Mouse (Mus musculus): ENCODE measurements around the gene Stab1. TPM values are rescaled to one million over a fixed set of nuclear protein-coding genes. Genes with fewer than 3 reads are reported as not detected.
A peak's percentile ranks its signal among the peaks of the same experiment; 100 is the strongest.

Gene Stab1
- polyA plus RNA-seq, 1 experiment from 2014 or later: 13.5 TPM

- Histone ChIP-seq H3K27ac (ENCODE audit: low read depth, low read length) (no peak overlapping the region), H3K4me3 (ENCODE audit: low read length) (no peak overlapping the region), H3K9ac (ENCODE audit: low read depth, low read length) (no peak overlapping the region), H3K4me1 (ENCODE audit: control insufficient read depth, insufficient read depth, low read depth, low read length) (no peaks in the 10 kb centered on the region), H3K4me2 (ENCODE audit: low read length) (no peak overlapping the region), H3K27me3 (replicated peaks; ENCODE audit: control insufficient read depth, insufficient read depth, low read length) (no peaks in the 10 kb centered on the region), H3K36me3 (ENCODE audit: control insufficient read depth, insufficient read depth, low read length) (peaks cover 68% of the 10 kb centered on the region), H3K9me3 (ENCODE audit: control insufficient read depth, low read length) (no peaks in the 10 kb centered on the region)
- 89% methylated on average over 18 of the region's 18 CpGs for WGBS
- ATAC-seq: no peak
These were observed 4.5 kb upstream of the Stab1 start for GRCm38 (mm10) chr14:31172781-31173455.

- Histone ChIP-seq H3K36me3 (ENCODE audit: control insufficient read depth, insufficient read depth, low read length) (peaks cover 57% of the 10 kb centered on the region), H3K27ac (ENCODE audit: low read depth, low read length) (0 out of 2 replicates have a peak overlapping the region, but pooled peaks have one; percentile 39)
These were observed 3.4 kb upstream of the Stab1 start for GRCm38 (mm10) chr14:31171821-31172220.

GRCm38 (mm10) chr14:31171386-31171785, 2.9 kb upstream of the Stab1 start:
- ATAC-seq: no peak
- H3K4me2 ChIP-seq (ENCODE audit: low read length): no peak overlapping the region
- H3K4me3 ChIP-seq (ENCODE audit: low read length): no peak overlapping the region
- H3K27ac ChIP-seq (ENCODE audit: low read depth, low read length): 0 out of 2 replicates have a peak overlapping the region, but pooled peaks have one; percentile 39
- no peaks in the 10 kb centered on the region for H3K27me3 ChIP-seq (replicated peaks; ENCODE audit: control insufficient read depth, insufficient read depth, low read length)
- peaks cover 4% of the 10 kb centered on the region for H3K4me1 ChIP-seq (ENCODE audit: control insufficient read depth, insufficient read depth, low read depth, low read length)
- peaks cover 53% of the 10 kb centered on the region for H3K36me3 ChIP-seq (ENCODE audit: control insufficient read depth, insufficient read depth, low read length)
- no peaks in the 10 kb centered on the region for H3K9me3 ChIP-seq (ENCODE audit: control insufficient read depth, low read length)
- WGBS: 68% methylated on average over 9 of the region's 11 CpGs
- no peak overlapping the region for H3K9ac ChIP-seq (ENCODE audit: low read depth, low read length)

More at GRCm38 (mm10) chr14:31171821-31172220, 3.4 kb upstream of the Stab1 start:
- Histone ChIP-seq H3K9me3 (ENCODE audit: control insufficient read depth, low read length) (no peaks in the 10 kb centered on the region), H3K27me3 (replicated peaks; ENCODE audit: control insufficient read depth, insufficient read depth, low read length) (no peaks in the 10 kb centered on the region), H3K4me2 (ENCODE audit: low read length) (no peak overlapping the region), H3K4me3 (ENCODE audit: low read length) (no peak overlapping the region), H3K9ac (ENCODE audit: low read depth, low read length) (no peak overlapping the region), H3K4me1 (ENCODE audit: control insufficient read depth, insufficient read depth, low read depth, low read length) (no peaks in the 10 kb centered on the region; the same call in 1 of the 2 replicates)
- no peak for ATAC-seq
- WGBS: 95% methylated on average over 15 of the region's 15 CpGs

- WGBS: 78% methylated on average over 13 of the region's 13 CpGs
- Histone ChIP-seq H3K36me3 (ENCODE audit: control insufficient read depth, insufficient read depth, low read length) (peaks cover 49% of the 10 kb centered on the region), H3K4me2 (ENCODE audit: low read length) (no peak overlapping the region), H3K4me1 (ENCODE audit: control insufficient read depth, insufficient read depth, low read depth, low read length) (peaks cover 5% of the 10 kb centered on the region), H3K9ac (ENCODE audit: low read depth, low read length) (no peak overlapping the region), H3K27me3 (replicated peaks; ENCODE audit: control insufficient read depth, insufficient read depth, low read length) (no peaks in the 10 kb centered on the region), H3K9me3 (ENCODE audit: control insufficient read depth, low read length) (no peaks in the 10 kb centered on the region), H3K4me3 (ENCODE audit: low read length) (no peak overlapping the region), H3K27ac (ENCODE audit: low read depth, low read length) (0 out of 2 replicates have a peak overlapping the region, but pooled peaks have one; percentile 39)
- ATAC-seq: no peak
These were observed 2.5 kb upstream of the Stab1 start for GRCm38 (mm10) chr14:31170963-31171362.

- Histone ChIP-seq H3K36me3 (ENCODE audit: control insufficient read depth, insufficient read depth, low read length) (peaks cover 34% of the 10 kb centered on the region), H3K4me1 (ENCODE audit: control insufficient read depth, insufficient read depth, low read depth, low read length) (peaks cover 5% of the 10 kb centered on the region), H3K27ac (ENCODE audit: low read depth, low read length) (no peak overlapping the region), H3K9me3 (ENCODE audit: control insufficient read depth, low read length) (no peaks in the 10 kb centered on the region), H3K4me2 (ENCODE audit: low read length) (no peak overlapping the region), H3K9ac (ENCODE audit: low read depth, low read length) (no peak overlapping the region), H3K27me3 (replicated peaks; ENCODE audit: control insufficient read depth, insufficient read depth, low read length) (no peaks in the 10 kb centered on the region), H3K4me3 (ENCODE audit: low read length) (no peak overlapping the region)
- ATAC-seq: no peak
- 85% methylated on average over 6 of the region's 6 CpGs for WGBS
These were observed 1.1 kb upstream of the Stab1 start for GRCm38 (mm10) chr14:31169508-31169907.

- no peaks in the 10 kb centered on the region for H3K9me3 ChIP-seq (ENCODE audit: control insufficient read depth, low read length)
- H3K27ac ChIP-seq (ENCODE audit: low read depth, low read length): no peak overlapping the region
These were observed 1.6 kb downstream of the Stab1 start for GRCm38 (mm10) chr14:31166827-31167226.

GRCm38 (mm10) chr14:31165991-31166630, 2.3 kb downstream of the Stab1 start:
- no peak overlapping the region for H3K4me2 ChIP-seq (ENCODE audit: low read length)
- 57% methylated on average over 10 of the region's 10 CpGs for WGBS
- H3K4me1 ChIP-seq (ENCODE audit: control insufficient read depth, insufficient read depth, low read depth, low read length): peaks cover 5% of the 10 kb centered on the region
- H3K27ac ChIP-seq (ENCODE audit: low read depth, low read length): 0 out of 2 replicates have a peak overlapping the region, but pooled peaks have one; percentile 32
- H3K9me3 ChIP-seq (ENCODE audit: control insufficient read depth, low read length): no peaks in the 10 kb centered on the region
- no peak for ATAC-seq
- no peaks in the 10 kb centered on the region for H3K27me3 ChIP-seq (replicated peaks; ENCODE audit: control insufficient read depth, insufficient read depth, low read length)
- H3K36me3 ChIP-seq (ENCODE audit: control insufficient read depth, insufficient read depth, low read length): peaks cover 5% of the 10 kb centered on the region
- H3K4me3 ChIP-seq (ENCODE audit: low read length): no peak overlapping the region
- no peak overlapping the region; the same call in 1 of the 2 replicates for H3K9ac ChIP-seq (ENCODE audit: low read depth, low read length)

More at GRCm38 (mm10) chr14:31166827-31167226, 1.6 kb downstream of the Stab1 start:
- H3K27me3 ChIP-seq (replicated peaks; ENCODE audit: control insufficient read depth, insufficient read depth, low read length): no peaks in the 10 kb centered on the region
- no peak overlapping the region for H3K9ac ChIP-seq (ENCODE audit: low read depth, low read length)
- H3K36me3 ChIP-seq (ENCODE audit: control insufficient read depth, insufficient read depth, low read length): peaks cover 12% of the 10 kb centered on the region
- H3K4me3 ChIP-seq (ENCODE audit: low read length): no peak overlapping the region
- H3K4me1 ChIP-seq (ENCODE audit: control insufficient read depth, insufficient read depth, low read depth, low read length): peaks cover 5% of the 10 kb centered on the region
- WGBS: 37% methylated on average over 9 of the region's 9 CpGs
- no peak overlapping the region; the same call in 1 of the 2 replicates for H3K4me2 ChIP-seq (ENCODE audit: low read length)
- ATAC-seq: no peak

GRCm38 (mm10) chr14:31165458-31165857, 3.0 kb downstream of the Stab1 start:
- H3K4me1 ChIP-seq (ENCODE audit: control insufficient read depth, insufficient read depth, low read depth, low read length): peaks cover 5% of the 10 kb centered on the region
- no peaks in the 10 kb centered on the region for H3K36me3 ChIP-seq (ENCODE audit: control insufficient read depth, insufficient read depth, low read length)
- no peaks in the 10 kb centered on the region for H3K27me3 ChIP-seq (replicated peaks; ENCODE audit: control insufficient read depth, insufficient read depth, low read length)
- no peak overlapping the region for H3K4me3 ChIP-seq (ENCODE audit: low read length)
- H3K4me2 ChIP-seq (ENCODE audit: low read length): no peak overlapping the region
- ATAC-seq: no peak
- no peaks in the 10 kb centered on the region for H3K9me3 ChIP-seq (ENCODE audit: control insufficient read depth, low read length)
- 49% methylated on average over 7 of the region's 7 CpGs for WGBS
- no peak overlapping the region for H3K27ac ChIP-seq (ENCODE audit: low read depth, low read length)
- no peak overlapping the region for H3K9ac ChIP-seq (ENCODE audit: low read depth, low read length)

- H3K4me2 ChIP-seq (ENCODE audit: low read length): no peak overlapping the region
- no peaks in the 10 kb centered on the region for H3K27me3 ChIP-seq (replicated peaks; ENCODE audit: control insufficient read depth, insufficient read depth, low read length)
- H3K27ac ChIP-seq (ENCODE audit: low read depth, low read length): no peak overlapping the region
- 61% methylated on average over 2 of the region's 2 CpGs for WGBS
- peaks cover 5% of the 10 kb centered on the region for H3K4me1 ChIP-seq (ENCODE audit: control insufficient read depth, insufficient read depth, low read depth, low read length)
- no peak overlapping the region for H3K4me3 ChIP-seq (ENCODE audit: low read length)
- no peaks in the 10 kb centered on the region for H3K36me3 ChIP-seq (ENCODE audit: control insufficient read depth, insufficient read depth, low read length)
- no peak overlapping the region for H3K9ac ChIP-seq (ENCODE audit: low read depth, low read length)
- no peak for ATAC-seq
- H3K9me3 ChIP-seq (ENCODE audit: control insufficient read depth, low read length): no peaks in the 10 kb centered on the region
These were observed 3.4 kb downstream of the Stab1 start for GRCm38 (mm10) chr14:31165010-31165409.
